Mouse (Mus musculus) liver, embryonic 11.5 days (tissue): ENCODE results near the gene Slc12a8. TPM values are rescaled to one million over a fixed set of nuclear protein-coding genes. Genes with fewer than 3 reads are reported as not detected.

ENCODE experiments used
- ATAC-seq: fragments of 200-750 bp; cut with Nextera tagmentation; replicated peaks from 2 replicates; pipeline ENCODE4 v1.8.0; 2017; ENCODE audit warnings: moderate number of reproducible peaks, mild to moderate bottlenecking, moderate TSS enrichment, moderate library complexity; ENCODE audit not compliant: low FRiP score
- DNase-seq: peaks from one replicate; pipeline ENCODE4 v3.0.0-alpha.2; 2017; ENCODE audit warnings: low spot score
- H3K27ac ChIP-seq: fragments of 300-500 bp; sonication (generic); 2 replicates; pipeline ENCODE4 v1.5.1; 2014; ENCODE audit warnings: mild to moderate bottlenecking, low read depth, low read length, control low read depth
- H3K27me3 ChIP-seq: fragments of 300-500 bp; sonication (generic); replicated peaks from 2 replicates; pipeline ENCODE4 v1.6.1; 2014; ENCODE audit warnings: low read length, mixed read lengths; ENCODE audit not compliant: control insufficient read depth, insufficient read depth
- H3K36me3 ChIP-seq: fragments of 300-500 bp; sonication (generic); 2 replicates; pipeline ENCODE4 v1.6.1; 2014; ENCODE audit warnings: mild to moderate bottlenecking, low read length, moderate library complexity, mixed read lengths; ENCODE audit not compliant: control insufficient read depth, insufficient read depth
- H3K4me1 ChIP-seq: fragments of 300-500 bp; sonication (generic); replicated peaks from 2 replicates; pipeline ENCODE4 v1.6.1; 2014; ENCODE audit warnings: low read length, mixed read lengths; ENCODE audit not compliant: control insufficient read depth, insufficient read depth
- H3K4me2 ChIP-seq: fragments of 300-500 bp; sonication (generic); 2 replicates; pipeline ENCODE4 v1.6.1; 2014; ENCODE audit warnings: mild to moderate bottlenecking, control low read depth, moderate library complexity
- H3K4me3 ChIP-seq: fragments of 300-500 bp; sonication (generic); 2 replicates; pipeline ENCODE4 v1.5.1; 2014; ENCODE audit warnings: low read depth, low read length, control low read depth
- H3K9ac ChIP-seq: fragments of 300-500 bp; sonication (generic); 2 replicates; pipeline ENCODE4 v1.6.1; 2014; ENCODE audit warnings: low read depth, low read length, control low read depth
- H3K9me3 ChIP-seq: fragments of 300-500 bp; sonication (generic); 2 replicates; pipeline ENCODE4 v1.6.1; 2016; ENCODE audit warnings: low read length, inconsistent platforms, mixed read lengths; ENCODE audit not compliant: control insufficient read depth
- WGBS: fragments of 180-500 bp; shearing (Covaris S2); extraction: QIAGEN DNeasy Blood & Tissue Kit; methylation state at CpG from one replicate; pipeline ENCODE4 v1.1.7; 2014; 5-methylcytosine and 5-hydroxymethylcytosine counted together
- polyA plus RNA-seq: library from polyadenylated mRNA; unstranded; fragments of >200 nt; fragmentation: Nextera tagmentation; extraction: Ambion mirVana; gene quantifications from 2 replicates; pipeline ENCODE4 v1.2.1, GENCODE M21; 2014

Gene Slc12a8
- polyA plus RNA-seq, 1 experiment from 2014 or later: 0.16 TPM

GRCm38 (mm10) chr16:33690975-33691747, 174.0 kb downstream of the Slc12a8 start:
- DNase-seq (no peak), ATAC-seq (no peak)
- peaks cover 7% of the 10 kb centered on the region for H3K4me1 ChIP-seq
- H3K4me3 ChIP-seq: no peak overlapping the region
- no peaks in the 10 kb centered on the region for H3K27me3 ChIP-seq
- no peak overlapping the region for H3K9ac ChIP-seq
- H3K9me3 ChIP-seq: no peaks in the 10 kb centered on the region
- no peaks in the 10 kb centered on the region for H3K36me3 ChIP-seq
- H3K4me2 ChIP-seq: no peak overlapping the region
- WGBS: 64% methylated on average over 6 of the region's 6 CpGs
- no peak overlapping the region for H3K27ac ChIP-seq

- H3K27me3 ChIP-seq: no peaks in the 10 kb centered on the region
- ATAC-seq (no peak), DNase-seq (no peak)
- no peaks in the 10 kb centered on the region for H3K9me3 ChIP-seq
- H3K4me3 ChIP-seq: no peak overlapping the region
- no peak overlapping the region for H3K4me2 ChIP-seq
- H3K9ac ChIP-seq: no peak overlapping the region
- H3K27ac ChIP-seq: no peak overlapping the region
- 87% methylated on average over 1 of the region's 1 CpGs for WGBS
- H3K4me1 ChIP-seq: peaks cover 18% of the 10 kb centered on the region
- no peaks in the 10 kb centered on the region for H3K36me3 ChIP-seq
Observed at GRCm38 (mm10) chr16:33693553-33693952, 176.4 kb downstream of the Slc12a8 start.

- ATAC-seq: no peak
- Histone ChIP-seq H3K9ac (no peak overlapping the region), H3K9me3 (no peaks in the 10 kb centered on the region), H3K4me3 (no peak overlapping the region), H3K4me2 (no peak overlapping the region), H3K4me1 (peaks cover 14% of the 10 kb centered on the region), H3K27ac (0 out of 2 replicates have a peak overlapping the region, but pooled peaks have one; percentile 34), H3K27me3 (no peaks in the 10 kb centered on the region), H3K36me3 (no peaks in the 10 kb centered on the region)
- WGBS: 75% methylated on average over 13 of the region's 13 CpGs
- DNase-seq: no peak
Observed at GRCm38 (mm10) chr16:33696811-33697575, 179.9 kb downstream of the Slc12a8 start.

- H3K27ac ChIP-seq: no peak overlapping the region
- H3K4me1 ChIP-seq: peaks cover 14% of the 10 kb centered on the region
- ATAC-seq: no peak
Observed at GRCm38 (mm10) chr16:33697576-33698276, 180.6 kb downstream of the Slc12a8 start.

GRCm38 (mm10) chr16:33698277-33698790, 181.2 kb downstream of the Slc12a8 start:
- no peaks in the 10 kb centered on the region for H3K27me3 ChIP-seq
- no peak overlapping the region for H3K27ac ChIP-seq
- H3K4me3 ChIP-seq: no peak overlapping the region
- H3K36me3 ChIP-seq: no peaks in the 10 kb centered on the region
- no peak overlapping the region for H3K9ac ChIP-seq
- H3K4me1 ChIP-seq: peaks cover 14% of the 10 kb centered on the region
- WGBS: 63% methylated on average over 12 of the region's 12 CpGs
- no peak overlapping the region for H3K4me2 ChIP-seq
- ATAC-seq (no peak), DNase-seq (no peak)
- no peaks in the 10 kb centered on the region for H3K9me3 ChIP-seq

More at GRCm38 (mm10) chr16:33697576-33698276, 180.6 kb downstream of the Slc12a8 start:
- DNase-seq: no peak
- Histone ChIP-seq H3K36me3 (no peaks in the 10 kb centered on the region), H3K9me3 (no peaks in the 10 kb centered on the region), H3K9ac (no peak overlapping the region), H3K4me3 (no peak overlapping the region), H3K4me2 (no peak overlapping the region), H3K27me3 (no peaks in the 10 kb centered on the region)
- WGBS: 74% methylated on average over 9 of the region's 9 CpGs

GRCm38 (mm10) chr16:33700584-33700983, 183.5 kb downstream of the Slc12a8 start:
- no peak overlapping the region for H3K4me2 ChIP-seq
- no peak overlapping the region for H3K4me3 ChIP-seq
- H3K36me3 ChIP-seq: no peaks in the 10 kb centered on the region
- H3K27ac ChIP-seq: no peak overlapping the region
- DNase-seq (no peak), ATAC-seq (no peak)
- H3K9me3 ChIP-seq: no peaks in the 10 kb centered on the region
- peaks cover 23% of the 10 kb centered on the region for H3K4me1 ChIP-seq
- H3K9ac ChIP-seq: no peak overlapping the region
- 76% methylated on average over 5 of the region's 5 CpGs for WGBS
- no peaks in the 10 kb centered on the region for H3K27me3 ChIP-seq

- DNase-seq: no peak
- Histone ChIP-seq H3K4me1 (peaks cover 21% of the 10 kb centered on the region), H3K27ac (no peak overlapping the region), H3K36me3 (no peaks in the 10 kb centered on the region; the same call in 1 of the 2 replicates), H3K4me3 (no peak overlapping the region), H3K9me3 (no peaks in the 10 kb centered on the region), H3K9ac (no peak overlapping the region), H3K4me2 (no peak overlapping the region), H3K27me3 (no peaks in the 10 kb centered on the region)
- 86% methylated on average over 4 of the region's 4 CpGs for WGBS
- ATAC-seq: no peak
Observed at GRCm38 (mm10) chr16:33701872-33702271, 184.7 kb downstream of the Slc12a8 start.

GRCm38 (mm10) chr16:33704289-33704688, 187.2 kb downstream of the Slc12a8 start:
- Histone ChIP-seq H3K27ac (no peak overlapping the region), H3K27me3 (no peaks in the 10 kb centered on the region), H3K36me3 (no peaks in the 10 kb centered on the region; the same call in 1 of the 2 replicates), H3K9ac (no peak overlapping the region), H3K4me2 (no peak overlapping the region), H3K4me3 (no peak overlapping the region), H3K4me1 (peaks cover 9% of the 10 kb centered on the region), H3K9me3 (no peaks in the 10 kb centered on the region)
- ATAC-seq (no peak), DNase-seq (no peak)
- WGBS: 81% methylated on average over 9 of the region's 9 CpGs
